Mouse (Mus musculus) embryonic facial prominence, embryonic 13.5 days (tissue): ENCODE measurements around the gene Aagab. TPM values are rescaled to one million over a fixed set of nuclear protein-coding genes. Genes with fewer than 3 reads are reported as not detected.
A peak's percentile ranks its signal among the peaks of the same experiment; 100 is the strongest.

Experiments
- ATAC-seq: fragments of 200-750 bp; cut with Nextera tagmentation; 2 replicates; pipeline ENCODE4 v1.8.0; 2017; ENCODE audit warnings: low read depth; ENCODE audit not compliant: insufficient number of reproducible peaks, insufficient read depth, low FRiP score, low TSS enrichment
- H3K27ac ChIP-seq: fragments of 300-500 bp; sonication (generic); 2 replicates; pipeline ENCODE4 v1.5.1; 2015; ENCODE audit warnings: moderate library complexity, mild to moderate bottlenecking, inconsistent platforms
- H3K27me3 ChIP-seq: fragments of 300-500 bp; sonication (generic); 2 replicates; pipeline ENCODE4 v1.6.1; 2015; ENCODE audit warnings: mild to moderate bottlenecking, inconsistent platforms
- H3K36me3 ChIP-seq: fragments of 300-500 bp; sonication (generic); 2 replicates; pipeline ENCODE4 v1.6.1; 2015; ENCODE audit warnings: mild to moderate bottlenecking, inconsistent platforms
- H3K4me1 ChIP-seq: fragments of 300-500 bp; sonication (generic); 2 replicates; pipeline ENCODE4 v1.6.1; 2015; ENCODE audit warnings: inconsistent platforms
- H3K4me2 ChIP-seq: fragments of 300-500 bp; sonication (generic); 2 replicates; pipeline ENCODE4 v1.6.1; 2015; ENCODE audit warnings: moderate library complexity, mild to moderate bottlenecking, inconsistent platforms
- H3K4me3 ChIP-seq: fragments of 300-500 bp; sonication (generic); 2 replicates; pipeline ENCODE4 v1.5.1; 2015; ENCODE audit warnings: mild to moderate bottlenecking, inconsistent platforms
- H3K9ac ChIP-seq: fragments of 300-500 bp; sonication (generic); 2 replicates; pipeline ENCODE4 v1.6.1; 2015; ENCODE audit warnings: mild to moderate bottlenecking, inconsistent platforms
- H3K9me3 ChIP-seq: fragments of 300-500 bp; sonication (generic); 2 replicates; pipeline ENCODE4 v1.6.1; 2016; ENCODE audit warnings: inconsistent platforms
- WGBS: fragments of 180-500 bp; shearing (Covaris S2); methylation state at CpG from one replicate; pipeline ENCODE4 v1.1.7; 2015; ENCODE audit warnings: mixed read lengths; 5-methylcytosine and 5-hydroxymethylcytosine counted together
- polyA plus RNA-seq: library from polyadenylated mRNA; unstranded; fragments of >200 nt; fragmentation: Nextera tagmentation; extraction: Ambion mirVana; gene quantifications from 2 replicates; pipeline ENCODE4 v1.2.1, GENCODE M21; 2015

Aagab gene
- polyA plus RNA-seq, 1 experiment from 2014 or later: 28.9 TPM

DNA sequence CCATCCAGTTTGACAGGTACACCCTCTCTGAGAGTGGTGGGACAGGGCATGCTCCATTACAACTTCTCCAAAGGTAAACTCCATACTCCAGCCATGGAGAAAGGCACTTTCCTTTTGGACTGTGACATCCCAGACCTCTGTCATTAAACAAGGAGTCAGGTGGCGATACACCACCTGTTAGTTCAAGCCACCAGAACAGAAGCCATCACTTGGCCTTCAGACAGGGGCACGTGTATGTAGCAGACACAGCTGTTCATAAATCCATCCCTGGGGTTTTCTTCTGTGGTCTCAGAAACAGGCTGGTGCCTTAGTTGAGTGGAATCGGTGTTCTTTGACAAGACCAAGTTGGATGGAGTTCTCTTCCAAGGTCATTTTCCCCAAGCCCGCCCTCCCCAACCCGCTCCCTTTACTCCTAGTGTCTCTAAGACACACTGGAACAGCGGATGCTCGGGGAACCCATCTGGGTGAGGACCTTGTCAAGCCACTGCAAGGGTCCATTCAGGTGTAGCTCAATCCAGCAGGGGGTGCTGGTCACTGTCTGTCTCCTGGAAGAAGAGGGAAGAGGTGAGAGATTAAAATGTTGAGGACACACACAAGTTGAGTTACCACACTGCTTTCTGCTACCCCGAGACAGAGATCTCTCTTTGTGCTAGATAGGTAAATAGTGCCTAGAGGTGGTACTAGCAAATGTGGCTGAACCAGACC lies 47.5 kb downstream of the Aagab start:
- WGBS: 84% methylated on average over 8 of the region's 8 CpGs
- no peak for ATAC-seq
- Histone ChIP-seq H3K9ac (no peak overlapping the region), H3K4me3 (no peak overlapping the region), H3K9me3 (no peaks in the 10 kb centered on the region), H3K27me3 (no peaks in the 10 kb centered on the region), H3K27ac (peak overlapping the region; percentile 93), H3K4me2 (no peak overlapping the region), H3K36me3 (peaks cover 73% of the 10 kb centered on the region), H3K4me1 (peaks cover 73% of the 10 kb centered on the region)

DNA sequence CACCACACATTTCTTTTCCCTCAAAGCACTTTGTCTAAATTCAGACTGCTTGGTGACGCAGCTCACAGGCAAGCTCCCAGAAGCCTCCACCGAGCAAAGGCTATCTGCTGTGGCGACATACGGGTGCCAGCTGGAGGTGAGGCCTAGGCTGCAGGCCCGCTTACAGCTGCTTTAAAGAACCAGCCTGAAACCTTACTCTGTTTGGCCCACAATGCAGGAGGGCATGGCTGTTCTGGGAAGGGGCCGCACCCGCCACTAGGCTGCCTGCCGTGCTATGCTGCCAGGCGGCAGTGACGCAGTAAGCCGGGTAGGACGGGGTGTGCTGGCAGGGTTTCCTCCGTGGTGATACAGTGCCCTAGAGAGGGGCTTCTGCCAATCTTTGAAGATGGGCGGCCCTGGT lies 48.4 kb downstream of the Aagab start:
- no peak overlapping the region for H3K4me3 ChIP-seq
- H3K9ac ChIP-seq: peak overlapping the region; percentile 51
- H3K4me2 ChIP-seq: peak overlapping the region; percentile 11; the same call in 1 of the 2 replicates
- 63% methylated on average over 14 of the region's 14 CpGs for WGBS
- H3K36me3 ChIP-seq: peaks cover 73% of the 10 kb centered on the region
- peak overlapping the region; percentile 93 for H3K27ac ChIP-seq
- no peaks in the 10 kb centered on the region for H3K27me3 ChIP-seq
- H3K9me3 ChIP-seq: no peaks in the 10 kb centered on the region
- peak; percentile 26; the same call in 1 of the 2 replicates for ATAC-seq
- peaks cover 83% of the 10 kb centered on the region for H3K4me1 ChIP-seq

DNA sequence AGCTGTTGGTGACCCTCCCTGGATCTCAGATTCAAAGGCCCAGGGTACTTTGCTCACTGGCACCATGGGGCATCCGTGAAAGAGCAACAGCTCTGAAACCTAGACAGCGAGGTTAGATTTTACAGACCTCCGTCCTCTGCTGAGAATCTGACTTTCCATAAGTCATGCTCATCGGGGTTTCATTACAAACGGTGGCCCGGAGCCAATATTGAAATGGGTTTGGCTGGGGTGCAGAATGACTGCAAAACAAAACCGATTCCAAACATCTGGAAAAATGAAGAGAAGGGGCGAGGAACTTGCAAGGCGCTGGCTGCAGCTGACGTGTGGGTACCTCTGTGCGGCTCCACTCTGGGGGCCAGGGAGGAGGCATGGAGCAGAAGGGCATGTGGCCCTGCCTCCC lies 49.1 kb downstream of the Aagab start:
- peak overlapping the region; percentile 93 for H3K27ac ChIP-seq
- no peak for ATAC-seq
- H3K27me3 ChIP-seq: no peaks in the 10 kb centered on the region
- no peak overlapping the region for H3K4me3 ChIP-seq
- peaks cover 67% of the 10 kb centered on the region for H3K36me3 ChIP-seq
- peaks cover 89% of the 10 kb centered on the region for H3K4me1 ChIP-seq
- 22% methylated on average over 11 of the region's 11 CpGs for WGBS
- peak overlapping the region; percentile 24 for H3K4me2 ChIP-seq
- H3K9me3 ChIP-seq: no peaks in the 10 kb centered on the region
- H3K9ac ChIP-seq: peak overlapping the region; percentile 51

DNA sequence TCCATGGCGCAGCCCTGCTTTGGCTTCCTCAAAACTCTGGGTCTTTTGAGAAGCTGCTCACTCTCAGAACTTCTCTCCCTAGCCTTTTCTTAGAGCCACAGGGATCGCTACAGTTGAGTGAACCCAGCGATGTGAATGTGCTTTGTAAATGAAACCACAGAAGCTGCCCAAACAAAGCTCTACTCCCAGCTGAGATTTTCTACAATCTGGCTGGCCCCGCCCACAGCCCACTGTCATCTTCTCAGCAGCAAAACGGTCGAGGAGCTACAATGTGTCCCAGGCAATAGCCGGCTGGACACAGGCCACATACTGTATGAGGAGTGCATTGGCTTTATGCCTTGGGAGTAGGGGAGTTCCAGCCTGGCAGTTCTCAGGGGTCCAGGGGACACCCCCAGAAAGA lies 51.2 kb downstream of the Aagab start:
- WGBS: 37% methylated on average over 7 of the region's 7 CpGs
- Histone ChIP-seq H3K4me2 (no peak overlapping the region), H3K27me3 (no peaks in the 10 kb centered on the region), H3K4me1 (peaks cover 90% of the 10 kb centered on the region), H3K36me3 (peaks cover 58% of the 10 kb centered on the region), H3K9ac (no peak overlapping the region), H3K9me3 (no peaks in the 10 kb centered on the region), H3K27ac (0 out of 2 replicates have a peak overlapping the region, but pooled peaks have one; percentile 24), H3K4me3 (no peak overlapping the region)
- ATAC-seq: no peak

DNA sequence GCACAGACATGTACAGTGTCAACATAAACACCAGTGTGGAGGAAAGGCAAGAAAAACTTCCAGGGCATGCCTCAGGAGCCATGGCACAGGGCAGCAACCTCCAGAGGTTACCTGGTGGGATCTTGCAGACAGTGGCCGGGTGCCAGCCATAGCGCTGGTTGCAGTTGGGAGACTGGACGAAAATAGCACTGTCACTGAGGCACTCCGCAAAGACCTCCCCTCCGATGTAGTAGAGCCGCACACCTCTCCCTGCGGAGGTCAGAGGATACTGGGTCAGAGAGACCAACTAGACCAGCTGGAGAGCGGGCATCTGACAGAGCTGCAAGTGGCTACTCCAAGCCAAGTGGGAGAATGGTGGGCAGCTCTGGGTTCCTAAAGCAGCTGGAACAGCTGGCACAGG lies 52.1 kb downstream of the Aagab start:
- WGBS: 93% methylated on average over 8 of the region's 8 CpGs
- H3K4me1 ChIP-seq: peaks cover 97% of the 10 kb centered on the region

DNA sequence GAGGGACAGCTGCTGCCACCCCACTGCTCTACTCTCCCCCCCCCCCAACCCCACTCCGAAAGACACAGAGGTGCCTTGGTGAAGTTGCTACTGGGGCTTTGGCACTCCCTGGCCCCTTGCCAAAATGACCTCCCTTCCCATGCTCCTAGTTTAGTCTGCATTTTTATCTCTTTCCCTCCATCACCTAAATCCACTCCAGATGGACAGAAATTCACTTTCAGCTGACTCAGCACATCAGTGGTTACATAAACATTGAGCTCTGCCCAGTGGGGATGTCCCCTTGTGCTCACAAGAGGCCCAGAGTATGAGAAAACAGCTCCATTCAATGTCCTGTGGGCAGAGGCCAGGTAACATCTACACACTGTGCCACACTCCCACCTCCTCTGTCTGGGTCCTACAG lies 52.6 kb downstream of the Aagab start:
- Histone ChIP-seq H3K4me3 (no peak overlapping the region), H3K36me3 (peaks cover 49% of the 10 kb centered on the region), H3K27ac (peak overlapping the region; percentile 14; the same call in 1 of the 2 replicates), H3K4me2 (no peak overlapping the region), H3K9ac (no peak overlapping the region), H3K4me1 (peaks cover 99% of the 10 kb centered on the region), H3K9me3 (no peaks in the 10 kb centered on the region), H3K27me3 (no peaks in the 10 kb centered on the region)
- no peak for ATAC-seq
- whole genome bisulfite sequencing: 19% methylated on average over 1 of the region's 1 CpGs

More for the DNA sequence above, 52.1 kb downstream of the Aagab start:
- ATAC-seq: no peak
- Histone ChIP-seq H3K4me3 (no peak overlapping the region), H3K27me3 (no peaks in the 10 kb centered on the region), H3K27ac (peak overlapping the region; percentile 14; the same call in 1 of the 2 replicates), H3K9ac (no peak overlapping the region), H3K9me3 (no peaks in the 10 kb centered on the region), H3K4me2 (no peak overlapping the region), H3K36me3 (peaks cover 49% of the 10 kb centered on the region)

DNA sequence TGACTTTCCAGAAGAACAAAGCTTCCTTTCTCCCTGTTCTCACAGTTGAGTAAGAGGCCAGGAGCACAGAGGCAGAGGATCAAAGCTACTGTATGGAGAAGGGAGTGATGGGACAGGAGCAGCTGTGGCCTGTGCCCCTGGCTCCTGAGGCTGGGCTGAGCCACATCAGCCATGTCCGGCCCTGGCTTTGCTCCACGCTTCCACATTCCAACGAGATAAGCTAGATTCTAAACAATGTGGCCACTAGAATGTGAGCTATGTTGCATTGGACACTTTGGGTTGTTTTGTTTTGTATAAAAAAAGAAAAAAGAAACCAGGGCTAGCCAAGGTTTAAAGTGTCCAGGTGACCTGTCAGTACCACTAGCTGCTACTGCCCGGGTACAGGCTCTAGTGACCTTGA lies 54.7 kb downstream of the Aagab start:
- Histone ChIP-seq H3K4me1 (peaks cover 87% of the 10 kb centered on the region), H3K9me3 (no peaks in the 10 kb centered on the region), H3K27me3 (no peaks in the 10 kb centered on the region), H3K27ac (no peak overlapping the region), H3K4me3 (no peak overlapping the region), H3K9ac (no peak overlapping the region), H3K36me3 (peaks cover 55% of the 10 kb centered on the region), H3K4me2 (no peak overlapping the region)
- 75% methylated on average over 4 of the region's 4 CpGs for WGBS
- no peak for ATAC-seq

DNA sequence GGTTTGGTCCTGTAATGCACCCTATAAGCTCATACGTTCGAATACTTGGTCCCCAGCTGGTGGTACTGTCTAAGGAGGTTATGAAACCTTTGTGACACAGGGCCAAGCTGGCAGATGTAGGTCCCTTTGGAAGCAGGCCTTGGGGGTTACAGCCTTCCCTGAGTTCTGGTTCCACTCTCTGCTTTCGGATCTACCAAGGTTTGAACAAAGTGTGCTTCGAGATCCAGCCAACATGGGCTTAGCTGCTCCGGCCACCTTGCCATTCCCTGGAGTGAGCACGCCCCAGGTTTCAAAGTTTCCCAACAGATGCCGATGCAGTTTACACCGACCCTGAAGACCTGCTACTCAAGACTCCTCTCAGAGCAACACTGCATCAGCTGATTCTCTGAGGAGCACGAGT lies 56.0 kb downstream of the Aagab start:
- Histone ChIP-seq H3K36me3 (peaks cover 54% of the 10 kb centered on the region), H3K9me3 (no peaks in the 10 kb centered on the region), H3K27me3 (no peaks in the 10 kb centered on the region), H3K27ac (peak overlapping the region; percentile 56), H3K4me1 (peaks cover 84% of the 10 kb centered on the region), H3K4me2 (no peak overlapping the region), H3K4me3 (no peak overlapping the region), H3K9ac (no peak overlapping the region)
- no peak for ATAC-seq
- 80% methylated on average over 9 of the region's 9 CpGs for WGBS

DNA sequence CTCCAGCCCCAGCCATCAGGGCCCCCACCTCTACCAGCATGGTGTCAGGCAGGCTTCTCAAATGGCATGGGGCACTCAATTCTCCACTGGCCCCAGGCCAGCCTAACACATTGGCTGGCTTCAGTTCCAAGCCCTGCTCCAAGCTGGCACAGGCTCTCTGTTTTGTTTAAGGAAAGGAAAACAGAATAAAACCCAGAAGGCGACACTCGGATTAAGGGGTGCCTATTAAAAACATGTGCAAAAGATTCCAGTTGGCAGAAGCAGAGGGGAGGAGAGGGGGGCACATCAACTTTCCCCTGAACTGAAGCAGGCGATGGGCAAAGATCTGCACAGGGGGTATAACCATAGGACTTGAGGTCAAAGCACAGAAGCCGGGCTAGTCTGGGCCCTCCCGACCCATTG lies 56.5 kb downstream of the Aagab start:
- Histone ChIP-seq H3K27me3 (no peaks in the 10 kb centered on the region), H3K4me3 (no peak overlapping the region), H3K9me3 (no peaks in the 10 kb centered on the region), H3K27ac (peak overlapping the region; percentile 80), H3K4me2 (no peak overlapping the region; the same call in 1 of the 2 replicates), H3K36me3 (peaks cover 57% of the 10 kb centered on the region), H3K4me1 (peaks cover 84% of the 10 kb centered on the region), H3K9ac (no peak overlapping the region)
- WGBS: 25% methylated on average over 5 of the region's 5 CpGs
- ATAC-seq: no peak; the same call in 1 of the 2 replicates

DNA sequence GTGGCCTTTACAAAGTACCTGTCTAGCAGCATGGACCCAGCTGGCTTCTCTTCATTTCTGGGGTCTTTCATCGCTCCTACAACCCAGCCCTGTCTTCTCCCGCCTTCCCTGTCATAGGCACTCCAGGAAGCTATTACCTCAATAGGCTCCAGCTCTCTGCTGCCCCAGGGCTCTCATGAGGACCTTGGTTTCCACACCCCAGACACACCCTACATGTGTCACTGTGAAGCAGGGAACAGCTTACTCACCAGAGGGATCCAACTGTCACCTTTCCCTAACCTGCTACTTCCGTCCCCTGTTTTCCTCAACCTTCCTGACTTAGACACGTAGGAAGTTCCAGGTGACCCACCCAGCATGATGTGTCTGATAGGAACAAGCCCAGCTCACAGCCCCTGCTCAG lies 57.6 kb downstream of the Aagab start:
- no peak for ATAC-seq
- Histone ChIP-seq H3K4me2 (no peak overlapping the region), H3K9ac (no peak overlapping the region), H3K4me3 (no peak overlapping the region), H3K27ac (peak overlapping the region; percentile 80), H3K27me3 (no peaks in the 10 kb centered on the region), H3K36me3 (peaks cover 56% of the 10 kb centered on the region), H3K9me3 (no peaks in the 10 kb centered on the region), H3K4me1 (peaks cover 84% of the 10 kb centered on the region)
- 90% methylated on average over 4 of the region's 4 CpGs for WGBS

DNA sequence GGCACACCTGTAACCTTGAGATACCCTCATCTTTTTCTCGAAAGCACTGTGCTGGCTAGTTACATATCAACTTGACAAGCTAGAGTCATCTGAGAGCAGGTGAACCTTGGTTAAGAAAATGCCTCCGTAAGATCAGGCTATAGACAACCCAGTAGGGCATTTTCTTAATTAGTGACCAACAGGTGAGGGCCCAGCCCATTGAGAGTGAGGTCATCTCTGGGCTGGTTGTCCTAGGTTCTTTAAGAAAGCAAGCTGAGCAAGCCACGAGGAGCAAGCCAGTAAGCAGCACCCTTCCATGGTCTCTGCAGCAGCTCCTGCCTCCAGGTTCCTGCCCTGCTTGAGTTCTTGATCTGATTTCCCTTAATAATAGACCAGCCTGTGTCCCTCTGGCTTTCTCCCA lies 58.2 kb downstream of the Aagab start:
- H3K27me3 ChIP-seq: no peaks in the 10 kb centered on the region
- no peak overlapping the region for H3K4me2 ChIP-seq
- no peaks in the 10 kb centered on the region for H3K9me3 ChIP-seq
- H3K4me1 ChIP-seq: peaks cover 84% of the 10 kb centered on the region
- H3K9ac ChIP-seq: no peak overlapping the region
- H3K4me3 ChIP-seq: no peak overlapping the region
- 88% methylated on average over 3 of the region's 3 CpGs for WGBS
- H3K36me3 ChIP-seq: peaks cover 52% of the 10 kb centered on the region
- no peak for ATAC-seq
- no peak overlapping the region for H3K27ac ChIP-seq

DNA sequence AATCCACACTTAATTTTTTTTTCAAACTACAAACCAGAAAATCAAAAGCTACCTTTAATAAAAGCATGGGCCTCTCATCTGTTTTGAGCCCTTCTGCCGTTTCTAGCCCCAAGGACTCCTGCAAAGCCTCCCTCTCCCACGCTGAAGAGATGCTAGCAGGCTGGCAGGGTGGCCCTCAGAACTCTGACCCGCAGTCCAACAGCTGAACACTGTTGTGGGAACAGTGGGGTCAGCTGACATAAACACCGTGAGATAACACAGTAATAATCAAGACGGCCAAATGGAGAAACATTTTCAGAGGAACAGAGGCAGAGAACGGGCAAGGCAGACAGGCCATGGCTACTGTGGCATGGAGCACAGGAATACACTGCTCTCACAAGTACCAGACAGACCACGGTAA lies 60.3 kb downstream of the Aagab start:
- H3K4me2 ChIP-seq: no peak overlapping the region
- H3K9ac ChIP-seq: no peak overlapping the region
- peaks cover 68% of the 10 kb centered on the region for H3K36me3 ChIP-seq
- H3K27me3 ChIP-seq: no peaks in the 10 kb centered on the region
- H3K9me3 ChIP-seq: no peaks in the 10 kb centered on the region
- H3K4me1 ChIP-seq: peaks cover 85% of the 10 kb centered on the region
- H3K27ac ChIP-seq: no peak overlapping the region
- no peak for ATAC-seq
- H3K4me3 ChIP-seq: no peak overlapping the region
- 63% methylated on average over 7 of the region's 7 CpGs for WGBS
